Mouse (Mus musculus): Measurements from ENCODE around the gene 1700001P01Rik. TPM values are rescaled to one million over a fixed set of nuclear protein-coding genes. Genes with fewer than 3 reads are reported as not detected.
A peak's percentile ranks its signal among the peaks of the same experiment; 100 is the strongest.
"Not testable (repeated sequence)": the region's sequence is repeated elsewhere in the genome, so short reads cannot be mapped to it uniquely, and the experiment has no call there.

1700001P01Rik gene
- total RNA-seq, 4 experiments from 2014 or later: 0.65 to 1.2 (median 0.84) TPM; not detected in 1

- DNase-seq (ENCODE audit: low spot score in 2 of 2): no peak
These were observed 27.9 kb downstream of the 1700001P01Rik start for GRCm38 (mm10) chr11:97747773-97748172.

- no peak for DNase-seq (ENCODE audit: low spot score in 2 of 2)
These were observed 30.4 kb downstream of the 1700001P01Rik start for GRCm38 (mm10) chr11:97745331-97745721.

DNA sequence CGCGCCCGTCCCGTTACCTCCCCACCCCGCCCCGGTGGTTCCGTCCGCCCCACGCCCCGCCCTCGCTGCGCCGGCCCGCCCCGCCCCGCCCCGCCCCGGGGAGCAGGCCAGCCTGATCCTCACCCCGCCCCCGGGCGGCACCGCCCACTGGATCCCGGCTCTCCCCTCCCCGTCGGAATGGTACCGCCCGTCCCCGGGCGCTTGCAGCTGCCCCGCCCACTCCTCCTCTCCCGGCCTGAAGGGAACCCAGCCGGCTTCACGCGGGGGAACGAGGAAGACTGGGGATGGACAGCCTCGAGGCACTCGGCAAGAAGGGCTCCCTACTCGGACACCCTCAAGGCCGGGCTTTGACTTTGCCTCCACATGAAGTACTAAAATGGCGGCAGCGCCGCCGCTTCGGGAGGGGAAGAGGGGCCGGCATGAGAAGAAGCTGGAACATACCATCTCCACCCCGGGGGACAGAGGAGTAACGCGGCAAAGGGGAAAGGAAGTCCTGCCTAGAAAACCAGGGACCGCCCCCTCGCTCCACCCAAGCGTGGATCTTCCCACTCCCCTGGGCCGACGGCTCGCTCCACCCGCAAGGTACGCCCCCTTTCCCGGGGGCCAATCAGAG lies 30.9 kb downstream of the 1700001P01Rik start:
- peak; percentile 94 to 98 for DNase-seq (ENCODE audit: low spot score in 2 of 2)

- DNase-seq (ENCODE audit: low spot score in 2 of 2): peak; percentile 52 to 53
These were observed 31.5 kb downstream of the 1700001P01Rik start, which contains the start of gene Pip4k2b for GRCm38 (mm10) chr11:97744063-97744717. Gene Pip4k2b, minus strand, starts transcription at chr11:97744704.

- no peak for DNase-seq (ENCODE audit: low spot score in 2 of 2)
These were observed 32.3 kb downstream of the 1700001P01Rik start for GRCm38 (mm10) chr11:97743423-97743822.

- DNase-seq (ENCODE audit: low spot score in 2 of 2): no peak
These were observed 33.1 kb downstream of the 1700001P01Rik start for GRCm38 (mm10) chr11:97742591-97742990.

DNA sequence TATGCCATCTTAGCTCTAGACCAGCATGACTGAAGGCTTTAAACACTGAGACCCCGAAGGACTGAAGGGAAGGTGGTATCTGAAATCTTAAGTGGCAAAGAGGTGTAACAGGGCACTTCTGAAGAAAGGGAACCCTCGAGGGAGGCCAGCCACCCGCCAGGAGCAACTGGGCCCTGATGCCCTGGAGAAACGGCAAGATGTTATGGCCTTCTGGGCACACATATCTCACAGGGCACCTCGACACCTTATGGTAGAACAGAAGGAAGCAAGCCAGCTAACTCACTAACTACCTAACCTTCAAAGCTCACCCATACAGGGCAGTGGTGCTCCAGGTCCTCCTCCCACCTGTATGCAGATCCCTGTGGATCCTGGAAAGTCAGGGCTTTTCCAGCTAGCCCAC lies 33.6 kb downstream of the 1700001P01Rik start:
- no peak for DNase-seq (ENCODE audit: low spot score in 2 of 2)

- DNase-seq (ENCODE audit: low spot score in 2 of 2): no peak
These were observed 35.5 kb downstream of the 1700001P01Rik start for GRCm38 (mm10) chr11:97740190-97740589.

DNA sequence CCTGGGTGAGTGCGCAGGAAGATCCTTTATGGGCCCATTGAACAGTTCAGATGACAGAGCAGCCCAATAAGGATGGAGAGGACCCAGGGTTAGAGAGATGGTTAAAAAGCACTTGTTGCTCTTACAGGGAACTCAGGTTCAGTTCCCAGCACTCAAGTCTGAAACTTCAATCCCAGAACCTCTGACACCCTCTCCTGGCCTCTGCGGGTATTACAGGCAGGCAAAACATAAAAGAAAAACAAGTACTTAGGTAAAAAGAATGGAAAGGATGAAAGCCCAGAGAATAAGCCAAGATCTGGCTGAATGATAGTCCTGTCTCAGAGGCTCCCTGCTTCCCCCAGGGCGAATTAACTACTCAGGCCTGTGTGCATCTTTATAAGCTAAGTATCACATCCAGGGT lies 36.6 kb downstream of the 1700001P01Rik start:
- DNase-seq (ENCODE audit: low spot score in 2 of 2): no peak

DNA sequence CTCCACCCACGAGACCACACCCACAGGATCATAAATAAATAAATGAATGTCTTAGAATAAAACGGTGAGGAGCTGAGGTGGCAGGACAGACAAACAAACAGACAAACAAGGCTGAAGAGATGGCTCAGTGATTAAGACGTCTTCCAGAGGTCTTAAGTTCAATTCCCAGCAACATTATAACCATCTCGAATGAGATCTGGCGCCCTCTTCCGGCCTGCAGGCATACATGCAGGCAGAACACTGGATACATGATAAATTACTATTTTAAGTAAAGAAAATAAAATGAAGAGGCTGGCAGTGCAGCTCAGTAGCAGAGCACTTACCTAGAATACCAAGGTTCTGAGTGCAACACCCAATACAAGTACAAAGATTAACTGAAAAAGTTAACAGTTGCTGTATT lies 37.0 kb downstream of the 1700001P01Rik start:
- DNase-seq (ENCODE audit: low spot score in 2 of 2): no peak

DNA sequence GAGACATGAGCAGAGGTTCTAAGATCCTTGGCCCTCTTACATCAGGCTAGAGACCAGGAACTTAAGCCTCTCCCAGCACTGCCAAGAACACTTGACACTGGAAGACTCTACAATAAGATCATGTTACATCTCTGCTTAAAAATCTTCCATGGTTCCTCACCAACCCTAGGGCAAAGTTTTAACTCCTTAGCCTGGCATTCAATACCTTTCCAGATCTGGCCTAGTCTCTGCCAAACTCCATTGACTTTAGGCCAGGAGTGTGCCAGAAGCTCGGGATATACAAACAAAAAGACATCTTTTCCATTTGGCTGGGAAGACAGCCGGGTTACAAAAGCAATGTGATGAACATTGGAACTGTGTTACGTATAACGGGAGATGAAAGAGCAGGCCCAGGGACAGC lies 38.1 kb downstream of the 1700001P01Rik start:
- DNase-seq (ENCODE audit: low spot score in 2 of 2): no peak

- no peak for DNase-seq (ENCODE audit: low spot score in 2 of 2)
These were observed 39.1 kb downstream of the 1700001P01Rik start for GRCm38 (mm10) chr11:97736645-97737044.

GRCm38 (mm10) chr11:97734810-97735209 lies 40.9 kb downstream of the 1700001P01Rik start:
- not testable (repeated sequence) for DNase-seq (ENCODE audit: low spot score in 2 of 2)

- DNase-seq (ENCODE audit: low spot score in 2 of 2): no peak
These were observed 42.0 kb downstream of the 1700001P01Rik start for GRCm38 (mm10) chr11:97733689-97734088.

DNA sequence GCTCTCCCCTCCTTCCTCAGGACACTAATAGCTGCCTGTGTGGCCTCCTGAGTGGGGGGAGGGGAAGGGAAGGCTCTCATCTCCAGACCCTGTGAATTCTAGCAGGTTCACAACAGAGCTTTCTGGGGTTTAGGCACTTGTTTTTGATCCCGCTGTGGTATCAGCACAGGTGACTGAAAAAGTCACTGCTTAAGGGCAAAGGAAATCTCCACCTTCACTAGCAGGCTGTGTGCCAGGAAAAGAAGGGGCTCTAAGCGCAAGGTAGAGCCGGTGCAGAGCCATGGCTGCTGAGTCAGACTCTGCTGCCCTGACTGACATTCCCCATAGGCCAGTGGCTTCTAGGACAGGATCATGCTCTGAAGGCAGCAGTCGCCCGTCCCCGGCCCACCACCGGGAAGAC lies 47.0 kb downstream of the 1700001P01Rik start:
- no peak for DNase-seq (ENCODE audit: low spot score in 2 of 2)

DNA sequence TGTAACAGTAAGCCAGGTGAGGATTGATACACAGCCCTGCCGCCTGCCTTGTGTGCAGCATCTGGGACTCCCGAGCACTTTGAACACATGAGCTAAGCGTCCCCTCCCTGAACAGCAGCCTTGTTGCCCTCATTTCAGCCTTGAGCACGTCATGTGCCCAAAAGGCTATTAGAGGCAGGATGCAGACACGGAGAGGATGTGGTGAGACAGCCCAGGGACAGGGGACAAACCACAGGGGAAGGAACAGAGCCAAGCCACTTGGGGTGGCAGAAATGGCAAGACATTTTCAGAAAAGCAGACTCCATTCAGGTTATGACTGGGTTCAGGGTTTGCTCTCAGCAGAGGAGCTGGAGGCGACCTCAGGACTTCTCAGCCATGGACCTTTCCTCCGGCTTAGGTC lies 47.4 kb downstream of the 1700001P01Rik start:
- DNase-seq (ENCODE audit: low spot score in 2 of 2): no peak

DNA sequence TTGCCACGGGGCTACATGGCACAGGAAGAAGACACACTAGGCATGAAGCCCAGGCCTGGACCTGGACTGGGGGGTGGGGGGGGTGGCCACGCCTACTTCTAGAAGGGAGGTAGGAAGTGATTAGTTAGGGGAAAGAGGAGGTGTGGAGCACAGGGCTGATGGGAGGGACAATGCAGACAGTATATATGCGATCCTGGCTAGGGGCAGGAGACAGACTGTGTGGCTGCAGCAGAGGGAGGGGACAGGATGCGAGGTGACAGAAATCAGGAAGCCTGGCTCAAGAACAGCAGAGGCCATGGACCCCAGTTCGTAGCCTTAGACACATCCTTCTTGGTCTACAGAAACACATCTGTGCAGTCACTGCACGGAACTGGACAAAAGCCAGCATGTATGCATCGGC lies 52.0 kb downstream of the 1700001P01Rik start:
- DNase-seq (ENCODE audit: low spot score in 2 of 2): no peak

Small RNA genes lying within 50 kb of the gene (microRNA-seq; reads per million reads assigned to microRNA genes)
- 0.66 to 0.84 reads per million in 2 experiments for gene Mir8102

Other genes starting within 250 kb of the 1700001P01Rik start
- 100 to 1,000 TPM; 255 to 270 (median 262) TPM for gene Srcin1, start 199.7 kb downstream of the 1700001P01Rik start, total RNA-seq (2022)
- 10 to 100 TPM; 65.6 to 80.8 (median 72.9) TPM for gene Epop, start 146.2 kb downstream of the 1700001P01Rik start, total RNA-seq (2022)
- gene Mllt6, start 112.5 kb downstream of the 1700001P01Rik start, total RNA-seq (2022): 100 to 1,000 TPM; 141 to 184 (median 161) TPM
- gene Cisd3, start 90.1 kb downstream of the 1700001P01Rik start, total RNA-seq (2022): 10 to 100 TPM; 44.0 to 61.2 (median 54.6) TPM
- 10 to 100 TPM; 35.3 to 39.6 (median 37.6) TPM for gene Pcgf2, start 75.4 kb downstream of the 1700001P01Rik start, total RNA-seq (2022)
- gene Psmb3, start 72.5 kb downstream of the 1700001P01Rik start, total RNA-seq (2022): 100 to 1,000 TPM; 117 to 140 (median 132) TPM
- gene Pip4k2b, start 31.2 kb downstream of the 1700001P01Rik start, total RNA-seq (2022): 100 to 1,000 TPM; 109 to 123 (median 110) TPM
- 10 to 100 TPM; 17.0 to 20.6 (median 19.1) TPM for gene Cwc25, start 9.4 kb downstream of the 1700001P01Rik start, total RNA-seq (2022)
- 100 to 1,000 TPM; 331 to 461 (median 392) TPM for gene Rpl23, start 6.5 kb upstream of the 1700001P01Rik start, total RNA-seq (2022)
- 100 to 1,000 TPM; 138 to 169 (median 155) TPM for gene Lasp1, start 23.1 kb upstream of the 1700001P01Rik start, total RNA-seq (2022)
- gene B230217C12Rik, start 64.9 kb upstream of the 1700001P01Rik start, total RNA-seq (2022): 10 to 100 TPM; 73.0 to 83.2 (median 79.8) TPM
- gene Fbxo47, start 108.2 kb upstream of the 1700001P01Rik start, total RNA-seq (2022): 1 to 10 TPM; 2.1 to 3.2 (median 2.9) TPM
- 10 to 100 TPM; 41.2 to 46.2 (median 43.9) TPM for gene Plxdc1, start 210.5 kb upstream of the 1700001P01Rik start, total RNA-seq (2022)
- 1 to 10 TPM; 1.5 to 2.1 (median 1.7) TPM for gene Arl5c, start 220.3 kb upstream of the 1700001P01Rik start, total RNA-seq (2022)
- gene Cacnb1, start 247.1 kb upstream of the 1700001P01Rik start, total RNA-seq (2022): 100 to 1,000 TPM; 127 to 142 (median 137) TPM